Mouse (Mus musculus) midbrain, embryonic 11.5 days (tissue): ENCODE measurements around the gene Nedd9. TPM values are rescaled to one million over a fixed set of nuclear protein-coding genes. Genes with fewer than 3 reads are reported as not detected.

Experiments used
- ATAC-seq: fragments of 200-750 bp; cut with Nextera tagmentation; 2 replicates; pipeline ENCODE4 v1.8.0; 2017; ENCODE audit warnings: moderate TSS enrichment, moderate library complexity; ENCODE audit not compliant: low FRiP score
- DNase-seq: peaks from one replicate; pipeline ENCODE4 v3.0.0; 2015; ENCODE audit warnings: low spot score; ENCODE audit errors: missing footprints
- H3K27ac ChIP-seq: fragments of 300-500 bp; sonication (generic); 2 replicates; pipeline ENCODE4 v1.5.1; 2014; ENCODE audit warnings: low read depth, low read length
- H3K27me3 ChIP-seq: fragments of 300-500 bp; sonication (generic); 2 replicates; pipeline ENCODE4 v1.6.1; 2014; ENCODE audit warnings: mild to moderate bottlenecking, low read length, moderate library complexity, mixed read lengths; ENCODE audit not compliant: control insufficient read depth, insufficient read depth
- H3K36me3 ChIP-seq: fragments of 300-500 bp; sonication (generic); 2 replicates; pipeline ENCODE4 v1.6.1; 2014; ENCODE audit warnings: mild to moderate bottlenecking, low read length, moderate library complexity, mixed read lengths; ENCODE audit not compliant: control insufficient read depth, insufficient read depth
- H3K4me1 ChIP-seq: fragments of 300-500 bp; sonication (generic); 2 replicates; pipeline ENCODE4 v1.6.1; 2014; ENCODE audit warnings: low read length; ENCODE audit not compliant: control insufficient read depth, insufficient read depth
- H3K4me2 ChIP-seq: fragments of 300-500 bp; sonication (generic); 2 replicates; pipeline ENCODE4 v1.6.1; 2014; ENCODE audit warnings: mild to moderate bottlenecking, moderate library complexity
- H3K4me3 ChIP-seq: fragments of 300-500 bp; sonication (generic); 2 replicates; pipeline ENCODE4 v1.5.1; 2014; ENCODE audit warnings: low read depth, low read length
- H3K9ac ChIP-seq: fragments of 300-500 bp; sonication (generic); 2 replicates; pipeline ENCODE4 v1.6.1; 2014; ENCODE audit warnings: low read length
- H3K9me3 ChIP-seq: fragments of 300-500 bp; sonication (generic); 2 replicates; pipeline ENCODE4 v1.6.1; 2016; ENCODE audit warnings: low read length; ENCODE audit not compliant: control insufficient read depth
- WGBS: fragments of 180-500 bp; shearing (Covaris S2); extraction: QIAGEN DNeasy Blood & Tissue Kit; methylation state at CpG from one replicate; pipeline ENCODE4 v1.1.7; 2014; 5-methylcytosine and 5-hydroxymethylcytosine counted together
- polyA plus RNA-seq: library from polyadenylated mRNA; unstranded; fragments of >200 nt; fragmentation: Nextera tagmentation; extraction: Ambion mirVana; gene quantifications from 2 replicates; pipeline ENCODE4 v1.2.1, GENCODE M21; 2014

Nedd9 gene
- polyA plus RNA-seq, 1 experiment from 2014 or later: 18.5 TPM

GRCm38 (mm10) chr13:41466191-41466590, 21.0 kb downstream of the Nedd9 start:
- H3K9ac ChIP-seq: no peak overlapping the region
- ATAC-seq: no peak
- no peaks in the 10 kb centered on the region; the same call in 1 of the 2 replicates for H3K27me3 ChIP-seq
- no peak overlapping the region for H3K4me2 ChIP-seq
- H3K9me3 ChIP-seq: no peaks in the 10 kb centered on the region
- H3K27ac ChIP-seq: no peak overlapping the region
- 94% methylated on average over 1 of the region's 1 CpGs for WGBS
- H3K36me3 ChIP-seq: no peaks in the 10 kb centered on the region
- DNase-seq: no peak
- no peak overlapping the region for H3K4me3 ChIP-seq
- no peaks in the 10 kb centered on the region for H3K4me1 ChIP-seq

- H3K9ac ChIP-seq: no peak overlapping the region
- 79% methylated on average over 3 of the region's 3 CpGs for WGBS
- no peaks in the 10 kb centered on the region for H3K4me1 ChIP-seq
- DNase-seq (no peak), ATAC-seq (no peak)
- no peaks in the 10 kb centered on the region; the same call in none of the 2 replicates for H3K27me3 ChIP-seq
- no peaks in the 10 kb centered on the region for H3K36me3 ChIP-seq
- no peak overlapping the region for H3K4me2 ChIP-seq
- no peak overlapping the region for H3K27ac ChIP-seq
- H3K9me3 ChIP-seq: no peaks in the 10 kb centered on the region
- no peak overlapping the region for H3K4me3 ChIP-seq
These were observed 25.7 kb downstream of the Nedd9 start for GRCm38 (mm10) chr13:41461418-41461817.

- 91% methylated on average over 3 of the region's 3 CpGs for WGBS
- H3K36me3 ChIP-seq: no peaks in the 10 kb centered on the region
- ATAC-seq (no peak), DNase-seq (no peak)
- H3K4me3 ChIP-seq: no peak overlapping the region
- no peak overlapping the region for H3K4me2 ChIP-seq
- no peaks in the 10 kb centered on the region for H3K4me1 ChIP-seq
- no peak overlapping the region for H3K27ac ChIP-seq
- no peaks in the 10 kb centered on the region; the same call in none of the 2 replicates for H3K27me3 ChIP-seq
- no peaks in the 10 kb centered on the region for H3K9me3 ChIP-seq
- H3K9ac ChIP-seq: no peak overlapping the region
These were observed 27.4 kb downstream of the Nedd9 start for GRCm38 (mm10) chr13:41459683-41460286.

- no peak overlapping the region for H3K4me2 ChIP-seq
- WGBS: 60% methylated on average over 2 of the region's 2 CpGs
- H3K27me3 ChIP-seq: no peaks in the 10 kb centered on the region; the same call in none of the 2 replicates
- H3K27ac ChIP-seq: no peak overlapping the region
- no peaks in the 10 kb centered on the region for H3K36me3 ChIP-seq
- H3K9ac ChIP-seq: no peak overlapping the region
- DNase-seq (no peak), ATAC-seq (no peak)
- H3K4me1 ChIP-seq: no peaks in the 10 kb centered on the region
- H3K9me3 ChIP-seq: no peaks in the 10 kb centered on the region
- H3K4me3 ChIP-seq: no peak overlapping the region
These were observed 28.5 kb downstream of the Nedd9 start for GRCm38 (mm10) chr13:41458709-41459108.

GRCm38 (mm10) chr13:41457798-41458390, 29.3 kb downstream of the Nedd9 start:
- no peaks in the 10 kb centered on the region for H3K36me3 ChIP-seq
- no peak for ATAC-seq
- no peaks in the 10 kb centered on the region for H3K9me3 ChIP-seq
- H3K9ac ChIP-seq: no peak overlapping the region
- no peaks in the 10 kb centered on the region; the same call in none of the 2 replicates for H3K27me3 ChIP-seq
- no peak overlapping the region for H3K27ac ChIP-seq
- no peak for DNase-seq
- H3K4me2 ChIP-seq: no peak overlapping the region
- H3K4me1 ChIP-seq: no peaks in the 10 kb centered on the region
- no peak overlapping the region for H3K4me3 ChIP-seq
- 90% methylated on average over 10 of the region's 10 CpGs for WGBS

GRCm38 (mm10) chr13:41457030-41457797, 29.9 kb downstream of the Nedd9 start:
- H3K27me3 ChIP-seq: no peaks in the 10 kb centered on the region; the same call in none of the 2 replicates
- no peaks in the 10 kb centered on the region for H3K9me3 ChIP-seq
- no peaks in the 10 kb centered on the region for H3K36me3 ChIP-seq
- H3K4me1 ChIP-seq: no peaks in the 10 kb centered on the region
- H3K9ac ChIP-seq: no peak overlapping the region
- DNase-seq (peak; percentile 81), ATAC-seq (no peak)
- H3K4me2 ChIP-seq: no peak overlapping the region
- no peak overlapping the region for H3K4me3 ChIP-seq
- WGBS: 73% methylated on average over 7 of the region's 7 CpGs
- no peak overlapping the region for H3K27ac ChIP-seq

- no peaks in the 10 kb centered on the region for H3K9me3 ChIP-seq
- no peak overlapping the region for H3K4me2 ChIP-seq
- no peaks in the 10 kb centered on the region for H3K4me1 ChIP-seq
- WGBS: 84% methylated on average over 14 of the region's 14 CpGs
- H3K27me3 ChIP-seq: no peaks in the 10 kb centered on the region; the same call in none of the 2 replicates
- ATAC-seq (no peak), DNase-seq (peak; percentile 73)
- no peak overlapping the region for H3K27ac ChIP-seq
- H3K36me3 ChIP-seq: no peaks in the 10 kb centered on the region
- no peak overlapping the region for H3K4me3 ChIP-seq
- no peak overlapping the region for H3K9ac ChIP-seq
These were observed 30.7 kb downstream of the Nedd9 start for GRCm38 (mm10) chr13:41456292-41457029.

GRCm38 (mm10) chr13:41453227-41454193, 33.7 kb downstream of the Nedd9 start:
- no peaks in the 10 kb centered on the region for H3K4me1 ChIP-seq
- H3K9ac ChIP-seq: no peak overlapping the region
- H3K4me3 ChIP-seq: no peak overlapping the region
- 89% methylated on average over 15 of the region's 15 CpGs for WGBS
- no peaks in the 10 kb centered on the region for H3K36me3 ChIP-seq
- H3K27ac ChIP-seq: no peak overlapping the region
- ATAC-seq: no peak
- no peaks in the 10 kb centered on the region for H3K9me3 ChIP-seq
- H3K4me2 ChIP-seq: no peak overlapping the region
- peak; percentile 61 for DNase-seq
- H3K27me3 ChIP-seq: no peaks in the 10 kb centered on the region; the same call in 1 of the 2 replicates
